Mouse (Mus musculus) embryonic fibroblast, embryonic 13.5 days (primary cell): ENCODE data around the gene Cdk10. TPM values are rescaled to one million over a fixed set of nuclear protein-coding genes. Genes with fewer than 3 reads are reported as not detected.

Source experiments
- H3K27ac ChIP-seq: 2 replicates; pipeline ENCODE4 v1.5.1; 2012; ENCODE audit warnings: low read length, control low read depth, inconsistent platforms; ENCODE audit not compliant: insufficient read depth
- H3K4me1 ChIP-seq: 2 replicates; pipeline ENCODE4 v1.6.1; 2011; ENCODE audit warnings: low read length; ENCODE audit not compliant: control insufficient read depth, insufficient read depth
- H3K4me3 ChIP-seq: 2 replicates; pipeline ENCODE4 v1.5.1; 2011; ENCODE audit warnings: mild to moderate bottlenecking, control low read depth, low read length; ENCODE audit not compliant: insufficient read depth
- CTCF ChIP-seq: IDR thresholded peaks from 2 replicates; pipeline ENCODE4 v1.5.1; 2011; ENCODE audit warnings: mild to moderate bottlenecking, control low read depth, low read length, moderate library complexity, borderline replicate concordance; ENCODE audit not compliant: insufficient read depth
- POLR2A ChIP-seq: IDR thresholded peaks from 2 replicates; pipeline ENCODE4 v1.6.1; 2011; ENCODE audit warnings: low read depth, mild to moderate bottlenecking, control low read depth, low read length, moderate library complexity
- polyA plus RNA-seq: library from polyadenylated mRNA; stranded (reverse); fragments of >200 nt; gene quantifications from 2 replicates; pipeline ENCODE4 v1.2.4, GENCODE M21; 2011; ENCODE audit warnings: low read depth; ENCODE audit not compliant: missing spikeins, insufficient read length

Gene Cdk10
- polyA plus RNA-seq, 1 experiment = 36.4 TPM

GRCm38 (mm10) chr8:123231742-123232141, 7.1 kb downstream of the Cdk10 start:
- Histone ChIP-seq H3K4me3 (no peak overlapping the region), H3K27ac (no peak overlapping the region), H3K4me1 (peaks cover 4% of the 10 kb centered on the region; the same call in 1 of the 2 replicates)
- TF ChIP-seq CTCF (0 out of 2 replicates have a peak, but pooled peaks have one; percentile 7), POLR2A (no peak)

GRCm38 (mm10) chr8:123232553-123232952, 7.9 kb downstream of the Cdk10 start:
- peaks cover 4% of the 10 kb centered on the region; the same call in 1 of the 2 replicates for H3K4me1 ChIP-seq
- TF ChIP-seq CTCF = no peak
- TF ChIP-seq POLR2A = no peak
- H3K4me3 ChIP-seq = no peak overlapping the region
- no peak overlapping the region for H3K27ac ChIP-seq

- peaks cover 4% of the 10 kb centered on the region; the same call in 1 of the 2 replicates for H3K4me1 ChIP-seq
- no peak overlapping the region for H3K4me3 ChIP-seq
- no peak for TF ChIP-seq CTCF
- 0 out of 2 replicates have a peak, but pooled peaks have one; percentile 1 for TF ChIP-seq POLR2A
- no peak overlapping the region for H3K27ac ChIP-seq
Measured at GRCm38 (mm10) chr8:123233300-123233699, 8.7 kb downstream of the Cdk10 start.

DNA sequence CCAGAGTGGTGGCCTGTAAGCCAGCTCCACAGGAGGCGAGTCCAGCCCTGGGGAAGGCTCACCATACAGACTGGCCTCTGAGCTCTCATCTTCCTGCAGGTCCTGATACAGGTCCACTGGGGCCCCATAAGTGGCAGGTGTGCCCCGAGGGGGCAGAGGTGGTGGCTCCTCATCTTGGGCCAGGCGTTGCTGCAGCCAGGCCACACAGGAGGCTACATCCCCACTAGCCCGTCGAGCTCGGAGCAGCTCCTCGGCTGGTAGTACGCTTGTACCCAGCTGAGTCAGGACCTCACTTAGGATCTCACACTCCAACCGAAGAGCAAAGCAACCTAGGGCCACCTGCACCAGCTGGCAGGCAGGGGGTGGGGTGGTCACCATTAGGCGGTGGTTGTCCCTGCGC, 9.1 kb downstream of the Cdk10 start:
- no peak for TF ChIP-seq CTCF
- TF ChIP-seq POLR2A = no peak
- Histone ChIP-seq H3K4me1 (peaks cover 4% of the 10 kb centered on the region; the same call in 1 of the 2 replicates), H3K27ac (no peak overlapping the region), H3K4me3 (no peak overlapping the region)

- Histone ChIP-seq H3K27ac (no peak overlapping the region), H3K4me3 (peak overlapping the region; percentile 63; the same call in 1 of the 2 replicates), H3K4me1 (peaks cover 4% of the 10 kb centered on the region; the same call in 1 of the 2 replicates)
- peak; percentile 28; the same call in 1 of the 2 replicates for TF ChIP-seq POLR2A
- no peak for TF ChIP-seq CTCF
Measured at GRCm38 (mm10) chr8:123234918-123235519, 10.4 kb downstream of the Cdk10 start.

DNA sequence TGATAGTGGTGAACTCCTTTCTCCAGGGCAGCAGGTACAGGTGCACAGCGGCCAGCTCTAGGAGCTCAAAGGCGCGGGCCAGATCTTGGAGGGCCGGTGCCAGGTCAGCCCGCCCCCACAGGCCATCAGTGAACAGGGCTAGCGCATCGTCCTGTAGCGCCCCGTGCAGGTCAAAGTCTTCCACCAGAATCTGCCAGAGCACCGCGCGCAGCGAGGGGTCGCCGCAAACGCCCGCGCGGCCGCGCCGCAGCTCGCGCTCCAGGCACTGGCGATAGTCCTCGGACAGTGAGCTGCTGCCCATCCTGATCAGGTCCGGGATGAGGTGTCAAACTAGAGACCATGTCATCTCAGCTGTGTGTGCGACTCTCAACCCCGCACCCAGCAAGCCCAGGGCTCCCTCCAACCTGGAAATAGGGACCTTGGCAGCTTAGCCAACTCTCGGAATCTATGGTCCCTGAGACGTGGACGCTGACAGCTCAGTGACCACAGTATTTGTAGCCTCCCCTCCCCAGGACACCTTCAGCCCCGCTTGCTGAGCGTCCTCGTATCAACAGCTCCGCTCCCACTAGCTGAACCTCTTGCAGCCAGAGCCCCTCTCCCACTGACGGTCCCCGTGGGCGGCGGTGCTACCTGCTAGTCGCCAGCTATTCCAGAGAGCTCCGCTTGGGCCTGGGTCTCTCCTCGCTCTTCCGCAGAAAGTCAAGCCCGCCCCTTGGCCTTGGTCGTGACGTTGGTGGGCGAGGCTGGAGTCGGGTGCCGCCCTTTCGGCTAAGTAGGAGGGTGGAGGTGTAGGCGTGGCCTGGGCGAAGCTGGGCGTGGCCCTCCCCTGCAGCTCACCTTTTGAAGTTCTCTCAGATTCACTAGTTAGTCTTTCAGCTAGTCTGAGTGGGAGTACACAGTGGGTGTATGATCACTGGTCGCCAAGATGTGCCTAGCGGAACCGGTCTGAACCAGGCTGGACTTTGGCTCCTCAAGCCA, 11.2 kb downstream of the Cdk10 start, which contains the start of gene Spata2l:
TSS of gene Spata2l (minus strand) at position 714 of the 978 bp plus-strand sequence.
- H3K27ac ChIP-seq = no peak within 1 kb of the TSS
- peaks cover 4% of the 10 kb centered on the region; the same call in 1 of the 2 replicates for H3K4me1 ChIP-seq
- peak within 1 kb of the TSS; percentile 63 for H3K4me3 ChIP-seq
- TF ChIP-seq POLR2A (peak; percentile 58), CTCF (no peak)

DNA sequence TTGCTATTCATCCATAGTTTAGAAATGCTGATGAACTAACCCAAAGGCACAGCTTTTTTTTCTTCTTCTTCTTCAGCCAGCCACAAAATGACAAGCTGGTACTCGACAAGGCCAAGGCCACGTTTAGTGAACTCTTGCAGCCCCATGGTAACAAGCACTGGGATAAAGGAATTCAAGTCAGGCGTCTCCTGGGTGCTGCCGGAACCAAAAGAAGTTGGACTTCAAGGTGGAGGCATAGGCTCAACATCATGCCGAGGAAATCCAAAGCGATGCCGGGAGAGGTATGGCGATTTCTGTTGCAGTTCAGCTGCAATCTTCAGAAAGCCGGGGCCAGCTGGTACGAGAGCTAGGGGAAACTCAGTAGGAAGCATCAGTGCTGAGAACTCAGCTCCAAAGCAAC, 14.8 kb downstream of the Cdk10 start:
- Histone ChIP-seq H3K4me1 (peaks cover 4% of the 10 kb centered on the region; the same call in 1 of the 2 replicates), H3K4me3 (no peak overlapping the region), H3K27ac (no peak overlapping the region)
- no peak for TF ChIP-seq CTCF
- TF ChIP-seq POLR2A = no peak

- Histone ChIP-seq H3K27ac (no peak overlapping the region), H3K4me1 (no peaks in the 10 kb centered on the region), H3K4me3 (no peak overlapping the region)
- no peak for TF ChIP-seq POLR2A
- no peak for TF ChIP-seq CTCF
Measured at GRCm38 (mm10) chr8:123242107-123242923, 17.7 kb downstream of the Cdk10 start.

- TF ChIP-seq POLR2A (no peak), CTCF (peak; percentile 38; the same call in 1 of the 2 replicates)
Measured at GRCm38 (mm10) chr8:123243053-123243452, 18.4 kb downstream of the Cdk10 start.

More at GRCm38 (mm10) chr8:123243053-123243452, 18.4 kb downstream of the Cdk10 start:
- no peak overlapping the region for H3K4me3 ChIP-seq
- no peaks in the 10 kb centered on the region for H3K4me1 ChIP-seq
- no peak overlapping the region for H3K27ac ChIP-seq
